Mouse (Mus musculus): ENCODE measurements around the gene Memo1. TPM values are rescaled to one million over a fixed set of nuclear protein-coding genes. Genes with fewer than 3 reads are reported as not detected.

Memo1 gene
- total and polyA plus RNA-seq, 3 experiments, result 47.7 to 133 (median 76.4) TPM

- Histone ChIP-seq H3K4me1 (ENCODE audit: control insufficient read depth in 1 of 2, insufficient read depth in 2 of 2) (peaks cover 3 to 40% of the 10 kb centered on the region in 2 experiments), H3K9ac (ENCODE audit: insufficient read depth, low read depth) (no peak overlapping the region), H3K27me3 (replicated peaks) (no peaks in the 10 kb centered on the region), H3K79me2 (replicated peaks; ENCODE audit: control insufficient read depth, extremely low read depth, insufficient read depth, poor library complexity, severe bottlenecking) (no peaks in the 10 kb centered on the region), H3K4me3 (replicated peaks in 1 of 3; ENCODE audit: low read depth in 2 of 3, low read length in 2 of 3, poor library complexity in 1 of 3) (no peak overlapping the region), H3K36me3 (replicated peaks in 1 of 2; ENCODE audit: control insufficient read depth in 1 of 2, insufficient read depth in 1 of 2, low read length in 1 of 2) (peaks cover 0 to 11% of the 10 kb centered on the region in 2 experiments), H3K4me2 (ENCODE audit: insufficient read depth, low read depth, poor library complexity, severe bottlenecking) (no peak overlapping the region), H3K9me3 (replicated peaks; ENCODE audit: low read length) (no peaks in the 10 kb centered on the region), H3K27ac (ENCODE audit: insufficient read depth, low read depth) (no peak overlapping the region)
- DNase-seq (ENCODE audit: extremely low read depth), result no peak
- dilution Hi-C loops (cut with MboI; ENCODE audit: extremely low pct_ligation_motif_present, extremely low pct_unique_long_range_greater_than_20kb, low sequenced_read_pairs), result no loop called here
- no peak for TF ChIP-seq CTCF (conservative IDR thresholded peaks at IDR 0.05 in 1 of 2, IDR thresholded peaks at IDR 0.05 in 1 of 2; ENCODE audit: low read depth in 2 of 2, low read length in 2 of 2)
- no peak for TF ChIP-seq ZKSCAN1 (IDR thresholded peaks at IDR 0.05; ENCODE audit: borderline replicate concordance, low read depth, low read length)
- no peak for TF ChIP-seq EP300 (IDR thresholded peaks at IDR 0.05; ENCODE audit: low read length)
- TF ChIP-seq NELFE (IDR thresholded peaks at IDR 0.05; ENCODE audit: low read depth, low read length), result no peak
- TF ChIP-seq ZMIZ1 (IDR thresholded peaks at IDR 0.05; ENCODE audit: low read depth, low read length), result no peak
- TF ChIP-seq JUN (IDR thresholded peaks at IDR 0.05; ENCODE audit: insufficient read depth, low read depth, low read length), result no peak
- TF ChIP-seq KAT2A (IDR thresholded peaks at IDR 0.05; ENCODE audit: insufficient replicate concordance, low read length), result no peak
- no peak for TF ChIP-seq ETS1 (conservative IDR thresholded peaks at IDR 0.05; ENCODE audit: low read depth, low read length)
- no peak for TF ChIP-seq UBTF (IDR thresholded peaks at IDR 0.05; ENCODE audit: low read depth, low read length)
- TF ChIP-seq RAD21 (IDR thresholded peaks at IDR 0.05; ENCODE audit: low read depth, low read length), result no peak
- no peak for TF ChIP-seq MEF2A (IDR thresholded peaks at IDR 0.05; ENCODE audit: borderline replicate concordance, low read depth, low read length)
- no peak for TF ChIP-seq POLR2AphosphoS2 (IDR thresholded peaks at IDR 0.05; ENCODE audit: low read depth, low read length)
- no peak for TF ChIP-seq JUND (conservative IDR thresholded peaks at IDR 0.05; ENCODE audit: low read depth, low read length)
- no peak for TF ChIP-seq SMC3 (IDR thresholded peaks at IDR 0.05; ENCODE audit: low read depth, low read length)
- no peak for TF ChIP-seq ELF1 (IDR thresholded peaks at IDR 0.05; ENCODE audit: low read depth, low read length)
- no peak for TF ChIP-seq BHLHE40 (IDR thresholded peaks at IDR 0.05; ENCODE audit: low read depth, low read length)
- TF ChIP-seq MAFK (IDR thresholded peaks at IDR 0.05; ENCODE audit: insufficient replicate concordance, low read length), result no peak
- in situ Hi-C loops (cut with MboI; ENCODE audit: low pct_ligation_motif_present, low pct_unique_long_range_greater_than_20kb, low sequenced_read_pairs), result no loop called here
Observed at GRCm38 (mm10) chr17:74191446-74191845, 103.9 kb downstream of the Memo1 start.

GRCm38 (mm10) chr17:74186197-74186596, 109.1 kb downstream of the Memo1 start:
- Histone ChIP-seq H3K4me2 (ENCODE audit: insufficient read depth, low read depth, poor library complexity, severe bottlenecking) (no peak overlapping the region), H3K79me2 (replicated peaks; ENCODE audit: control insufficient read depth, extremely low read depth, insufficient read depth, poor library complexity, severe bottlenecking) (no peaks in the 10 kb centered on the region), H3K36me3 (replicated peaks in 1 of 2; ENCODE audit: control insufficient read depth in 1 of 2, insufficient read depth in 1 of 2, low read length in 1 of 2) (peaks cover 0 to 13% of the 10 kb centered on the region in 2 experiments), H3K27ac (ENCODE audit: insufficient read depth, low read depth) (no peak overlapping the region), H3K27me3 (replicated peaks) (no peaks in the 10 kb centered on the region), H3K9me3 (replicated peaks; ENCODE audit: low read length) (no peaks in the 10 kb centered on the region), H3K4me1 (ENCODE audit: control insufficient read depth in 1 of 2, insufficient read depth in 2 of 2) (peaks cover 0 to 22% of the 10 kb centered on the region in 2 experiments; a peak in 2 of 4 replicates), H3K4me3 (replicated peaks in 1 of 3; ENCODE audit: low read depth in 2 of 3, low read length in 2 of 3, poor library complexity in 1 of 3) (no peak overlapping the region), H3K9ac (ENCODE audit: insufficient read depth, low read depth) (no peak overlapping the region)
- in situ Hi-C loops (cut with MboI; ENCODE audit: low pct_ligation_motif_present, low pct_unique_long_range_greater_than_20kb, low sequenced_read_pairs) (no loop called here), dilution Hi-C loops (cut with MboI; ENCODE audit: extremely low pct_ligation_motif_present, extremely low pct_unique_long_range_greater_than_20kb, low sequenced_read_pairs) (no loop called here)
- TF ChIP-seq ZC3H11A (IDR thresholded peaks at IDR 0.05; ENCODE audit: low read depth, low read length) (no peak), SIN3A (IDR thresholded peaks at IDR 0.05; ENCODE audit: low read length) (no peak)
- DNase-seq (ENCODE audit: extremely low read depth), result no peak

All from CH12.LX (cell line).